ENCODE assay signal across 9 mouse cellular contexts in genomic region chr16:95674452-95674921, GRCm38 (mm10). TPM values are rescaled to one million over a fixed set of nuclear protein-coding genes. Genes with fewer than 3 reads are reported as not detected.
A peak's percentile ranks its signal among the peaks of the same experiment; 100 is the strongest.
DNase-seq lines count a peak whose midpoint lies in the region; ATAC-seq and TF ChIP-seq lines count a peak whose summit lies in the region.
"Had no signal": no experiment of that assay in that cellular context is flagged by ENCODE, and none has a peak within 500 bp of the region (broad histone marks: within the 10 kb centered on the region; RNA-seq: fewer than 3 reads in every experiment).

No protein-coding gene starts in this region.

- DNase-seq in heart, adult 11 months = peak; percentile 93
- DNase-seq in heart, postnatal 25 days (ENCODE audit: low spot score) = no peak
- peak; percentile 14 to 16 for DNase-seq in heart, adult 9 months (ENCODE audit: low spot score in 2 of 2)
- no peak for DNase-seq in liver, embryonic 11.5 days (ENCODE audit: low spot score)
- DNase-seq in cerebellum, postnatal 14 days = no peak
- no peak for DNase-seq in frontal cortex, postnatal 14 days (ENCODE audit: low spot score in 2 of 2)
- no peak for DNase-seq in left cerebral cortex, adult 2 months (ENCODE audit: extremely low spot score in 1 of 2, low spot score in 2 of 2)
- DNase-seq: cerebellum, adult 9-11 months had no signal

- peak overlapping the region; percentile 15; the same call in 1 of the 2 replicates for H3K4me2 ChIP-seq in liver, embryonic 11.5 days
- peak overlapping the region; percentile 32 for H3K4me2 ChIP-seq in stomach, embryonic 14.5 days (replicated peaks; ENCODE audit: low read depth, low read length)

- intact Hi-C loops in heart, postnatal 25 days (cut with DNase I) = no loop called here
- intact Hi-C loops in left cerebral cortex, adult 2 months (cut with DNase I) = no loop called here

- no peaks in the 10 kb centered on the region for H3K36me3 ChIP-seq in liver, embryonic 11.5 days (ENCODE audit: control insufficient read depth, insufficient read depth, low read length)
- no peaks in the 10 kb centered on the region for H3K36me3 ChIP-seq in stomach, embryonic 14.5 days (ENCODE audit: control insufficient read depth, insufficient read depth, low read length)

- TF ChIP-seq CTCF in left cerebral cortex, adult 2 months (IDR thresholded peaks at IDR 0.05) = no peak

- H3K27ac ChIP-seq in liver, embryonic 11.5 days (ENCODE audit: low read depth, low read length) = no peak overlapping the region
- peak overlapping the region; percentile 84 for H3K27ac ChIP-seq in stomach, embryonic 14.5 days (ENCODE audit: low read length)
- H3K27ac ChIP-seq in left cerebral cortex, adult 2 months = no peak overlapping the region

- H3K4me1 ChIP-seq in liver, embryonic 11.5 days (replicated peaks; ENCODE audit: control insufficient read depth, insufficient read depth, low read length) = 0 out of 2 replicates have a peak, but pooled peaks cover 2% of the 10 kb centered on the region
- peaks cover 16% of the 10 kb centered on the region; the same call in 1 of the 2 replicates for H3K4me1 ChIP-seq in stomach, embryonic 14.5 days (ENCODE audit: control insufficient read depth, insufficient read depth, low read length)

- no peak; the same call in 1 of the 2 replicates for ATAC-seq in liver, embryonic 11.5 days (replicated peaks; ENCODE audit: low FRiP score)
- ATAC-seq in stomach, embryonic 14.5 days (ENCODE audit: insufficient number of reproducible peaks, insufficient read depth, low FRiP score, low read depth) = peak; percentile 64

- no peaks in the 10 kb centered on the region for H3K9me3 ChIP-seq in liver, embryonic 11.5 days (ENCODE audit: control insufficient read depth, low read length)
- no peaks in the 10 kb centered on the region for H3K9me3 ChIP-seq in stomach, embryonic 14.5 days (ENCODE audit: control insufficient read depth, low read depth, low read length)

- H3K27me3 ChIP-seq in liver, embryonic 11.5 days (replicated peaks; ENCODE audit: control insufficient read depth, insufficient read depth, low read length) = no peaks in the 10 kb centered on the region
- H3K27me3 ChIP-seq in stomach, embryonic 14.5 days (ENCODE audit: control insufficient read depth, insufficient read depth, low read length) = no peaks in the 10 kb centered on the region

- H3K4me3 ChIP-seq in liver, embryonic 11.5 days (ENCODE audit: low read depth, low read length) = no peak overlapping the region
- H3K4me3 ChIP-seq in stomach, embryonic 14.5 days (ENCODE audit: low read depth, low read length) = no peak overlapping the region
- no peak overlapping the region for H3K4me3 ChIP-seq in left cerebral cortex, adult 2 months

- no peak overlapping the region for H3K9ac ChIP-seq in liver, embryonic 11.5 days (ENCODE audit: low read depth, low read length)
- H3K9ac ChIP-seq in stomach, embryonic 14.5 days (replicated peaks; ENCODE audit: low read depth, low read length) = no peak overlapping the region; the same call in 1 of the 2 replicates

- 51% methylated on average over 5 of the region's 5 CpGs for WGBS in liver, embryonic 11.5 days
- WGBS in stomach, embryonic 14.5 days = 41% methylated on average over 5 of the region's 5 CpGs

RNA-seq across cellular contexts. Expression of gene Ets2, which starts 27.4 kb away (rescaled TPM):
- 10 to 100 TPM; 84.1 to 91.6 TPM for total RNA-seq in heart, postnatal 25 days (2021)
- 29.8 and 30.6 TPM in 2 replicates for polyA plus RNA-seq in liver, embryonic 11.5 days (2014; fragmentation: Nextera tagmentation; extraction: Ambion mirVana)
- polyA plus RNA-seq in stomach, embryonic 14.5 days (2014; fragmentation: Nextera tagmentation; extraction: Ambion mirVana) = 37.9 and 45.1 TPM in 2 replicates
- 10 to 100 TPM; 83.2 to 85.1 TPM for total RNA-seq in left cerebral cortex, adult 2 months (2021)

Comparison
In these comparisons a context has a peak if more than half of its experiments do, and no peak if none do; other contexts are left out.
1. DNase-seq: peak in heart, adult 11 months (single experiment) and heart, adult 9 months (2 of 2); none in heart, postnatal 25 days (single experiment), liver, embryonic 11.5 days (single experiment), cerebellum, postnatal 14 days (0 of 2), frontal cortex, postnatal 14 days (0 of 2) and left cerebral cortex, adult 2 months (0 of 2).